Mouse (Mus musculus): Measurements from ENCODE around the gene Prtn3. TPM values are rescaled to one million over a fixed set of nuclear protein-coding genes. Genes with fewer than 3 reads are reported as not detected.
"Not testable (repeated sequence)": the region's sequence is repeated elsewhere in the genome, so short reads cannot be mapped to it uniquely, and the experiment has no call there.

The Prtn3 gene
- total RNA-seq, 2 experiments from 2014 or later: 1.5 to 2.8 TPM

GRCm38 (mm10) chr10:79877757-79878156, 3.5 kb downstream of the Prtn3 start:
- no peak for DNase-seq

GRCm38 (mm10) chr10:79879527-79879926, 5.3 kb downstream of the Prtn3 start:
- DNase-seq: no peak

- DNase-seq: no peak
Measured at GRCm38 (mm10) chr10:79880721-79881120, 6.4 kb downstream of the Prtn3 start.

GRCm38 (mm10) chr10:79881981-79882380, 7.7 kb downstream of the Prtn3 start:
- DNase-seq: peak; percentile 33

- DNase-seq: peak; percentile 88
Measured at GRCm38 (mm10) chr10:79883297-79884084, 9.2 kb downstream of the Prtn3 start.

DNA sequence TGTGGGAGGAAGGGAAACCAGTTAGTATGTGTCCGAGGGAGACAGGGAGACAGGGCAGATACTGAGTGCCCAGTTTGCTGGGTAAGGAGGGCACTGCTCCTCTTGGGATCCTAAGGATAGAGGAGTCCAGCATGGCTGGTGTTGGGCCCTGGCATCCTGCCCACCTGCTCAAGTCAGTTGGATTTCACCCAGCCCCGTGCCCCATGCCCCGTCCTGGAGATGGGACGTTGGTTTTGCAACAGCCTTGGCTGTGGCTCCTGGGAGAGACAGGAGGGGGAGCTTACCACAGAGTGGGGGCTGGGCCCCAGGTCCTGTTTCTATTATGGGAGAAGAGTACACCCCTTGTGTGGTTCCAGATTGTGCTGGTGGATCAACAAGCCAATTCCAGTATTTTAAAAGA, 10.2 kb downstream of the Prtn3 start:
- DNase-seq: peak; percentile 91

DNA sequence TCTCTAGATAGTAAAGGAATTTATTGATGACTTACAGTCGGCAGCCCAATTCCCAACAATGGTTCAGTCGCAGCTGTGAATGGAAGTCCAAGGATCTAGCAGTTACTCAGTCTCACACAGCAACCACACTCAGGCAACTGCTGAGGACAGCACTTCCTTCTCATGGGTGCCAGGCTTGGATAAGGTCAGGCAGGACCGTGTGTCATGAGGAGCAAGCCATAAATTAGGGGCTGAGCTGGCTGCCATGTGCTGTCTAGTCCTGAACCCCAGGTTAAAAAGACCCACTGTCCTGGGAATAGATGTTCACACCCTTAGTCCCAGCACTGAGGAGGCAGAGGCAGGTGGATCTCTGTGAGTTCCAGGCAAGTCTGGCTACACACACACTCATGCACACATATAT, 10.7 kb downstream of the Prtn3 start:
- DNase-seq: not testable (repeated sequence)

DNA sequence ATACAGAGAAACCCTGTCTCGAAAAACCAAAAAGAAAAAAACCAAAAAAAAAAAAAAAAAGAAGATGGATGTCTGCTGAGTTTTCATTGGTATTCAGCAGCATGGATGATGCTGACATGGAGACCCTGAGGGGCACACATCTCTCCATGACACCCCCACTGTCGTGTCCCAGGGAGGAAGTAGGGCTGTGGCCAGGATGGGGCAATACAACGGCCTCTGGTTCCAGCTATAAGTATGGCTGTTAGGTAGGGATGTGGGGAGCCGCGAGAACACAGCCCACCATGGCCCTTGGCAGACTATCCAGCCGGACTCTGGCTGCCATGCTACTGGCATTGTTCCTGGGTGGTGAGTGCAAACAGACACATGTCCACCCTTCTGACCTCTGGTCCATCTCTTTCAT, 11.8 kb downstream of the Prtn3 start, which contains the start of gene Elane:
Elane (plus strand) TSS at position 194 of the 400 bp plus-strand sequence.
- no peak for DNase-seq

- DNase-seq: no peak
Measured at GRCm38 (mm10) chr10:79886611-79887010, 12.3 kb downstream of the Prtn3 start.

GRCm38 (mm10) chr10:79889386-79889785, 15.1 kb downstream of the Prtn3 start:
- DNase-seq: peak; percentile 72

DNA sequence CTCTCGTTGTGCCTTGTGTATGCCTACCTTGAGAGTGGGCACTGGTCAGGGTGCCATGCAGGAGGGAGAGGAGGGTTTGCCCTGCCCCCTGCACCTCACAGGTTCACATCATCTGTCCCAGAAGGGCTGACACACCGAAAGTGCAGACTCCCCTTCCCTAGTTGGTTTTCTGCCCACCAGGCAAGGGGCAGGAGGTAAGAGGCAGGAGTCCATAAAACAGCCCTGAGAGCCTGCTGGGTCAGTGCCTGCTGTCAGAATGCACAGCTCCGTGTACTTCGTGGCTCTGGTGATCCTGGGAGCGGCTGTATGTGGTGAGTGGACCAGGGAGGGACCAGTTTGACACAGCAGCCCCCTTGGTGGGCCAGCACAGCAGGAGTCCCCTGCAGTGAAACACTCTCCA, 16.4 kb downstream of the Prtn3 start, which contains the start of gene Cfd:
Cfd (plus strand) TSS at position 184 of the 400 bp plus-strand sequence.
- DNase-seq: peak; percentile 55

DNA sequence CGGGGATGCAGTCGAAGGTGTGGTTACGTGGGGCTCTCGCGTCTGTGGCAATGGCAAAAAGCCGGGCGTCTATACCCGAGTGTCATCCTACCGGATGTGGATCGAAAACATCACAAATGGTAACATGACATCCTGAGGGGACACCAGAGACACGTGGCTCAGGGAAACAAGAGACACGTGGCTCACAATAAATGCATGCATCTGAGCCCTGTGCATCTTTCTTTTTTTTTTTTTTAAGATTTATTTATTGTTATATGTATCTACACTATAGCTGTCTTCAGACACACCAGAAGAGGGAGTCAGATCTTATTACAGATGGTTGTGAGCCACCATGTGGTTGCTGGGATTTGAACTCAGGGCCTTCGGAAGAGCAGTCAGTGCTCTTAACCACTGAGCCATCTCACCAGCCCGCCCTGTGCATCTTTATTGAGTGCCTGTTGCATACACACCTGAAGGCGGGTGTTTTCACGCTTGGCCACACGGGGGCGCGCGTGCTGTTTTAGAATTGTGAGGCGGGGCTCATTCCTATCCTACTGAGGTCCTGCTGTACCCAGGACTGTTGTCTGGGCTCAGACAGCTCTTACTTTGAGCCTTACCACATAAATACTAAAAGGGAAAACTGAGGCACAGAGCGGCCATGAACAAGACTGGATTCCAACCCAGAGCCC, 18.3 kb downstream of the Prtn3 start:
- DNase-seq: peak; percentile 88

- DNase-seq: peak; percentile 13
Measured at GRCm38 (mm10) chr10:79896306-79896705, 22.0 kb downstream of the Prtn3 start.

GRCm38 (mm10) chr10:79896814-79897213, 22.5 kb downstream of the Prtn3 start:
- DNase-seq: peak; percentile 22

GRCm38 (mm10) chr10:79897316-79898245, 23.3 kb downstream of the Prtn3 start:
- DNase-seq: peak; percentile 38

- peak; percentile 25 for DNase-seq
Measured at GRCm38 (mm10) chr10:79900951-79901410, 26.7 kb downstream of the Prtn3 start.

- DNase-seq: no peak
Measured at GRCm38 (mm10) chr10:79906712-79907111, 32.4 kb downstream of the Prtn3 start.

- no peak for DNase-seq
Measured at GRCm38 (mm10) chr10:79907415-79907814, 33.1 kb downstream of the Prtn3 start.

DNA sequence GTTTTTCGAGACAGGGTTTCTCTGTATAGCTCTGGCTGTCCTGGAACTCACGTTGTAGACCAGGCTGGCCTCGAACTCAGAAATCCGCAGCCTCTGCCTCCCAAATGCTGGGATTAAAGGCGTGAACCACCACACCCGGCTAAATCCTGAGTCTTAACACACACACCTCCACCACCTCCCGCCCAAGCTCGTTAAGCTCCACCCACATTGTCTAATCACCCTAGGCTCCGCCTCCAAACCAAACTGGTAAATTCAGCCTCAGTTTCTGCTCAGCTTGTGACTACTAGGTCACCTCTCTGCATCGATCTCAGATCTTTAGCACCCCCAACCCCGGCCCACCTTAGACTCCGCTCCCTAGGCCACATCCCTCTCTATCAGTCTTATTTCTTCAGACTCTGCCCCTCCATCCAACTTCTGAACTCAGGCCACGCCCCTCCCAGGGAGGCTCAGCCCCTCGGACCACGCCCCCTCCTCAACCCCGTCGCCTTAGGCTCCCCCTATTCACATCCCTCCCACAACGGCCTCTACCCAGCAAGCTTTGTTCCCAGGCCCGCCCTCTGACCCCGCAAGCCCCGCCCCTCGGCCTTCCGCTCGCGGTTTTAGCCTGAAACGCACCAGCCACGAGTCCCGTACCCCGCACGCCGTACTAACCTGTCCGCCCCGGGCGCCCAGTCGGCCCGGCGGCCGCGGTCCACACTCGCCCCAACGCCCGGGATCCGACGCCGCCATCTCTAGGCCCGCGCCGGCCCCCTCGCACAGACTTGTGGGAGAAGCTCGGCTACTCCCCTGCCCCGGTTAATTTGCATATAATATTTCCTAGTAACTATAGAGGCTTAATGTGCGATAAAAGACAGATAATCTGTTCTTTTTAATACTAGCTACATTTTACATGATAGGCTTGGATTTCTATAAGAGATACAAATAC, 34.2 kb downstream of the Prtn3 start, which contains the start of gene Med16:
Med16 (minus strand) TSS at position 757 of the 925 bp plus-strand sequence.
- peak; percentile 97 for DNase-seq

DNA sequence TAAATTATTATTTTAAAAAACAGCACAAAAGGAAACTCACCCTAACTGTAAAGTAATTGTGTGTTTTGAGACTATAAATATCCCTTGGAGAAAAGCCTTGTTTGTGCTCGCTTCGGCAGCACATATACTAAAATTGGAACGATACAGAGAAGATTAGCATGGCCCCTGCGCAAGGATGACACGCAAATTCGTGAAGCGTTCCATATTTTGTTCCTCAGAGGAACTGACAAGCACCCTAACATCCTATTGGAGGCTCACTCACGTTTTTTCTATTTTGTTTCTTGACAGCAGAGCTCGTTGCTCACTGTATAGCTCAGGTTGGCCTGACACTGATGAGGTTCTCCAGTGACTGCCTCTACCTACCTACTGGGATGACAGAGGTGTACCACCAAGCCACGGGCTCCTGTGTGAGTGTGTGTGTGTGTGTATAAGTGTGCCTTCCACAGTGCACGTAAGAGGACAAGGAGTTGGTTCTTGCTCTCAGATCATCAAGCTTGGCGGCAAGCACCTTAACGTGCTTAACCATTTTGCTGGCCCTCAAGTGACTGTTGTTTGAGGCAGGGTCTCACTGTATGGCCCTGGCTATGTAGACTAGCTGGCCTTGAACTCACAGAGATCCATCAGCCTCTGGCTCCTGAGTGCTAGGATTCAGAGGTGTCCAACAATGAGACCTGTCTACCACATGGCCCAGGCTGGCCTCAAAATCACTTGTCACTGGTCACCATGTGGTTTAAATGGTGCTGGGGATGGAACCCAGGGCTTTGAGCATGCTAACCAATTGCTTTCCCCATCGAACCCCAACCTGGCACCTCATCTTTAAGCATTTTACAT, 35.0 kb downstream of the Prtn3 start:
- peak; percentile 29 for DNase-seq

Measured in adrenal gland, postnatal 10 days (tissue).